Mouse (Mus musculus) embryonic facial prominence, embryonic 14.5 days (tissue): ENCODE results near the gene Tfap2a. TPM values are rescaled to one million over a fixed set of nuclear protein-coding genes. Genes with fewer than 3 reads are reported as not detected.
A peak's percentile ranks its signal among the peaks of the same experiment; 100 is the strongest.

Experiments used
- ATAC-seq: fragments of 200-750 bp; cut with Nextera tagmentation; 2 replicates; pipeline ENCODE4 v1.8.0; 2017; ENCODE audit warnings: low read depth, moderate number of reproducible peaks, moderate TSS enrichment
- DNase-seq: peaks from one replicate; pipeline ENCODE4 v3.0.0-alpha.2; 2015; ENCODE audit warnings: low spot score
- H3K27ac ChIP-seq: fragments of 300-500 bp; sonication (generic); replicated peaks from 2 replicates; pipeline ENCODE4 v1.5.1; 2014; ENCODE audit warnings: low read depth, mild to moderate bottlenecking, low read length, moderate library complexity
- H3K27me3 ChIP-seq: fragments of 300-500 bp; sonication (generic); replicated peaks from 2 replicates; pipeline ENCODE4 v1.6.1; 2014; ENCODE audit warnings: low read length; ENCODE audit not compliant: control insufficient read depth, insufficient read depth
- H3K36me3 ChIP-seq: fragments of 300-500 bp; sonication (generic); 2 replicates; pipeline ENCODE4 v1.6.1; 2014; ENCODE audit warnings: low read length, mixed read lengths; ENCODE audit not compliant: control insufficient read depth, insufficient read depth
- H3K4me1 ChIP-seq: fragments of 300-500 bp; sonication (generic); 2 replicates; pipeline ENCODE4 v1.6.1; 2014; ENCODE audit warnings: antibody characterized with exemption, low read length; ENCODE audit not compliant: control insufficient read depth, insufficient read depth
- H3K4me2 ChIP-seq: fragments of 300-500 bp; sonication (generic); 2 replicates; pipeline ENCODE4 v1.6.1; 2014; ENCODE audit warnings: low read depth, mild to moderate bottlenecking, low read length, moderate library complexity, mixed read lengths
- H3K4me3 ChIP-seq: fragments of 300-500 bp; sonication (generic); 2 replicates; pipeline ENCODE4 v1.5.1; 2014; ENCODE audit warnings: low read depth, mild to moderate bottlenecking, low read length
- H3K9ac ChIP-seq: fragments of 300-500 bp; sonication (generic); 2 replicates; pipeline ENCODE4 v1.6.1; 2014; ENCODE audit warnings: low read depth, mild to moderate bottlenecking, low read length, moderate library complexity, mixed read lengths
- H3K9me3 ChIP-seq: fragments of 300-500 bp; sonication (generic); 2 replicates; pipeline ENCODE4 v1.6.1; 2016; ENCODE audit warnings: low read length; ENCODE audit not compliant: control insufficient read depth
- WGBS: fragments of 180-500 bp; shearing (Covaris S2); extraction: QIAGEN DNeasy Blood & Tissue Kit; methylation state at CpG from one replicate; pipeline ENCODE4 v1.1.7; 2014; 5-methylcytosine and 5-hydroxymethylcytosine counted together
- polyA plus RNA-seq: library from polyadenylated mRNA; unstranded; fragments of >200 nt; fragmentation: Nextera tagmentation; extraction: Ambion mirVana; gene quantifications from 2 replicates; pipeline ENCODE4 v1.2.1, GENCODE M21; 2014

Tfap2a gene
- polyA plus RNA-seq, 1 experiment from 2014 or later = 5.0 TPM

GRCm38 (mm10) chr13:40737099-40737498, 1.1 kb downstream of the Tfap2a start:
- Histone ChIP-seq H3K36me3 (no peaks in the 10 kb centered on the region), H3K27me3 (peaks cover 93% of the 10 kb centered on the region), H3K9ac (peak overlapping the region; percentile 6; the same call in 1 of the 2 replicates), H3K9me3 (no peaks in the 10 kb centered on the region), H3K4me2 (peak overlapping the region; percentile 44), H3K4me3 (peak overlapping the region; percentile 28), H3K27ac (no peak overlapping the region; the same call in 1 of the 2 replicates), H3K4me1 (0 out of 2 replicates have a peak, but pooled peaks cover 3% of the 10 kb centered on the region)
- WGBS = 14% methylated on average over 15 of the region's 15 CpGs
- ATAC-seq = no peak
- DNase-seq = no peak

GRCm38 (mm10) chr13:40736107-40736780, 1.9 kb downstream of the Tfap2a start:
- Histone ChIP-seq H3K9me3 (no peaks in the 10 kb centered on the region), H3K4me2 (peak overlapping the region; percentile 43), H3K27ac (no peak overlapping the region), H3K4me1 (0 out of 2 replicates have a peak, but pooled peaks cover 3% of the 10 kb centered on the region), H3K36me3 (no peaks in the 10 kb centered on the region), H3K27me3 (peaks cover 92% of the 10 kb centered on the region), H3K4me3 (peak overlapping the region; percentile 22), H3K9ac (peak overlapping the region; percentile 44)
- DNase-seq (no peak), ATAC-seq (no peak)
- 12% methylated on average over 19 of the region's 19 CpGs for WGBS

- DNase-seq (no peak), ATAC-seq (no peak)
- Histone ChIP-seq H3K4me2 (peak overlapping the region; percentile 43), H3K36me3 (no peaks in the 10 kb centered on the region), H3K27ac (no peak overlapping the region), H3K9me3 (no peaks in the 10 kb centered on the region), H3K27me3 (peaks cover 87% of the 10 kb centered on the region), H3K4me1 (0 out of 2 replicates have a peak, but pooled peaks cover 3% of the 10 kb centered on the region), H3K4me3 (peak overlapping the region; percentile 22), H3K9ac (peak overlapping the region; percentile 44)
- 23% methylated on average over 15 of the region's 17 CpGs for WGBS
These were observed 2.6 kb downstream of the Tfap2a start for GRCm38 (mm10) chr13:40735416-40736106.

- Histone ChIP-seq H3K9ac (peak overlapping the region; percentile 40; the same call in 1 of the 2 replicates), H3K9me3 (no peaks in the 10 kb centered on the region), H3K4me2 (peak overlapping the region; percentile 65), H3K4me3 (peak overlapping the region; percentile 58), H3K36me3 (no peaks in the 10 kb centered on the region), H3K27me3 (peaks cover 78% of the 10 kb centered on the region), H3K27ac (0 out of 2 replicates have a peak overlapping the region, but pooled peaks have one; percentile 29), H3K4me1 (0 out of 2 replicates have a peak, but pooled peaks cover 3% of the 10 kb centered on the region)
- 2% methylated on average over 33 of the region's 33 CpGs for WGBS
- ATAC-seq (no peak), DNase-seq (no peak)
These were observed 3.7 kb downstream of the Tfap2a start for GRCm38 (mm10) chr13:40734316-40734965.

- Histone ChIP-seq H3K27ac (peak overlapping the region; percentile 90; the same call in 1 of the 2 replicates), H3K4me1 (0 out of 2 replicates have a peak, but pooled peaks cover 3% of the 10 kb centered on the region), H3K9ac (peak overlapping the region; percentile 90), H3K36me3 (no peaks in the 10 kb centered on the region), H3K4me2 (peak overlapping the region; percentile 65), H3K4me3 (peak overlapping the region; percentile 58), H3K9me3 (no peaks in the 10 kb centered on the region), H3K27me3 (peaks cover 75% of the 10 kb centered on the region)
- ATAC-seq = peak; percentile 50
- DNase-seq = peak; percentile 87
- under 1% methylated on average over 31 of the region's 38 CpGs for WGBS
These were observed 4.5 kb downstream of the Tfap2a start for GRCm38 (mm10) chr13:40733542-40734151.

- Histone ChIP-seq H3K9me3 (no peaks in the 10 kb centered on the region), H3K36me3 (no peaks in the 10 kb centered on the region), H3K27ac (peak overlapping the region; percentile 90; the same call in 1 of the 2 replicates), H3K9ac (peak overlapping the region; percentile 90), H3K4me3 (peak overlapping the region; percentile 58), H3K4me1 (0 out of 2 replicates have a peak, but pooled peaks cover 3% of the 10 kb centered on the region), H3K27me3 (peaks cover 74% of the 10 kb centered on the region), H3K4me2 (peak overlapping the region; percentile 65)
- no peak for DNase-seq
- no peak for ATAC-seq
- WGBS = 0% methylated on average over 30 of the region's 30 CpGs
These were observed 5.2 kb downstream of the Tfap2a start for GRCm38 (mm10) chr13:40732816-40733541.

GRCm38 (mm10) chr13:40732085-40732484, 6.1 kb downstream of the Tfap2a start:
- Histone ChIP-seq H3K36me3 (no peaks in the 10 kb centered on the region), H3K9ac (peak overlapping the region; percentile 90), H3K4me2 (peak overlapping the region; percentile 65), H3K9me3 (no peaks in the 10 kb centered on the region), H3K4me3 (peak overlapping the region; percentile 58), H3K27me3 (peaks cover 71% of the 10 kb centered on the region), H3K4me1 (0 out of 2 replicates have a peak, but pooled peaks cover 3% of the 10 kb centered on the region), H3K27ac (peak overlapping the region; percentile 90; the same call in 1 of the 2 replicates)
- ATAC-seq = no peak
- WGBS = under 1% methylated on average over 11 of the region's 11 CpGs
- DNase-seq = no peak
